In the genomic region with DNA sequence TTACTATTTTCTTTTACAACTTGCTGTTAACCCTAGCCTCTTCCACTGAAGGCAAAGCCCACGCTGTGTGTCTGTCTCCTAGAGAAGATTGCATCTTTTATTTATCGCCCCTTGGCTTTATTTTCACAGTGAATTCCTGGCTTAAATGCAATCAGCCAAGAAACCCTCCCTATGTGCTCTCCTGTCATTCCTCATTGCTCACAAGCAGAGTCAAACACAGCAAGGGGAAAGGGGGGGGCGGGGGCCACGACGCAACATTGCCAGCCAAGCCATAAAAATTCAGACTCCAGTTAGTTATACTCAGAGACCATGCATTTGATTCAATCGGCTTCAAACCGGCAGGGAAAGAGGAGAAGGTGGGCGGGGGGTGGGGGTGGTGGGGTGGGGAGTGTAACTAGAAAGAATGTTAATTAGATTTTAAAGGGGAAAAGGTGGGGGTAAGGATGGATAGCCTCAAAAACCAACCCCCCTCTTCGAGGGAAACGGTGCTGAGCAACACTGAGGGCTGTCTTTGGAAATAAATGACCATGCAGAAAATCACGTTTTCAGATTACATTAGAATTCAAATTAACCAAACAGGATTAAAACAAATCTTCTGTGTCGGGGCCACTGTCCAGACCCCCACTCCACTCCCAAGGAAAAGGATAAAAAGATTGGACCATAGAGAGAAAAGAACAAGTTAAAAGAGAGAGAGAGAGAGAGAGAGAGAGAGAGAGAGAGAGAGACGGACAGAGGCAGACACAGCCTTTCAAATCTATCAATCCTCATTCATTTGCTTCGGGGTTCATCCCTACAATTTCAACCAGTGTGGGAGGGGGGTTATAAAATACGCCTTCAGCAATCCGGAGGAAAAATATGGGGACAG, we compare ENCODE assay signal across 8 mouse cellular contexts.
A peak's percentile ranks its signal among the peaks of the same experiment; 100 is the strongest.
DNase-seq lines count a peak whose midpoint lies in the region; ATAC-seq and TF ChIP-seq lines count a peak whose summit lies in the region.

No protein-coding gene starts in this region.

- H3K9me3 ChIP-seq in megakaryocyte, embryonic 14.5 days = no peaks in the 10 kb centered on the region
- no peaks in the 10 kb centered on the region for H3K9me3 ChIP-seq in forebrain, embryonic 13.5 days (replicated peaks)
- H3K9me3 ChIP-seq in liver, embryonic 14.5 days (ENCODE audit: control insufficient read depth, low read length) = no peaks in the 10 kb centered on the region

- WGBS in forebrain, embryonic 13.5 days = under 1% methylated on average over 16 of the region's 16 CpGs
- WGBS in liver, embryonic 14.5 days (ENCODE audit: insufficient replicate concordance) = 9% methylated on average over 16 of the region's 16 CpGs

- peak overlapping the region; percentile 97 for H3K27ac ChIP-seq in forebrain, embryonic 13.5 days
- no peak overlapping the region for H3K27ac ChIP-seq in liver, embryonic 14.5 days

- H3K4me2 ChIP-seq in forebrain, embryonic 13.5 days = peak overlapping the region; percentile 71
- H3K4me2 ChIP-seq in liver, embryonic 14.5 days (ENCODE audit: low read depth) = peak overlapping the region; percentile 73

- peaks cover 34% of the 10 kb centered on the region for H3K4me1 ChIP-seq in megakaryocyte, embryonic 14.5 days
- peaks cover 40% of the 10 kb centered on the region for H3K4me1 ChIP-seq in forebrain, embryonic 13.5 days
- H3K4me1 ChIP-seq in liver, embryonic 14.5 days (replicated peaks; ENCODE audit: control insufficient read depth in 2 of 2, insufficient read depth in 2 of 2, low read length in 1 of 2) = peaks cover 0 to 4% of the 10 kb centered on the region in 2 experiments; a peak in 1 of 4 replicates

- no peak for ATAC-seq in megakaryocyte, adult 5-6 weeks (ENCODE audit: poor library complexity, severe bottlenecking)
- no peak for ATAC-seq in forebrain, embryonic 13.5 days
- no peak for ATAC-seq in liver, embryonic 14.5 days (ENCODE audit: insufficient read depth)

- TF ChIP-seq CTCF in liver, embryonic 14.5 days (IDR thresholded peaks at IDR 0.05; ENCODE audit: low read depth) = no peak

- peak overlapping the region; percentile 98 for H3K9ac ChIP-seq in forebrain, embryonic 13.5 days
- no peak overlapping the region for H3K9ac ChIP-seq in liver, embryonic 14.5 days (replicated peaks)

- TF ChIP-seq EP300 in liver, embryonic 14.5 days (IDR thresholded peaks at IDR 0.05; ENCODE audit: low read depth) = no peak

- no peak for DNase-seq in liver, embryonic 14.5 days (ENCODE audit: low read depth in 3 of 3, low spot score in 3 of 3)
- peak; percentile 12 for DNase-seq in yolk sac, embryonic 10.5 days (ENCODE audit: low spot score)
- DNase-seq in cerebellum, adult 8-10 months = no peak
- DNase-seq in ovary, postnatal 36 days (ENCODE audit: low spot score) = no peak
- no peak for DNase-seq in lung, postnatal 10 days

- no peaks in the 10 kb centered on the region for H3K27me3 ChIP-seq in megakaryocyte, embryonic 14.5 days (replicated peaks)
- peaks cover 3% of the 10 kb centered on the region; the same call in 1 of the 2 replicates for H3K27me3 ChIP-seq in forebrain, embryonic 13.5 days
- peaks cover 66% of the 10 kb centered on the region for H3K27me3 ChIP-seq in liver, embryonic 14.5 days (ENCODE audit: control insufficient read depth, insufficient read depth, low read length)

- H3K36me3 ChIP-seq in megakaryocyte, embryonic 14.5 days (replicated peaks; ENCODE audit: low read length) = peaks cover 21% of the 10 kb centered on the region
- no peaks in the 10 kb centered on the region for H3K36me3 ChIP-seq in forebrain, embryonic 13.5 days (ENCODE audit: poor library complexity, severe bottlenecking)
- no peaks in the 10 kb centered on the region for H3K36me3 ChIP-seq in liver, embryonic 14.5 days (replicated peaks; ENCODE audit: control insufficient read depth, insufficient read depth, low read depth)

- H3K4me3 ChIP-seq in megakaryocyte, embryonic 14.5 days (replicated peaks) = peak overlapping the region; percentile 99
- H3K4me3 ChIP-seq in forebrain, embryonic 13.5 days = peak overlapping the region; percentile 95
- peak overlapping the region; percentile 32 to 54; a peak in 3 of 4 replicates for H3K4me3 ChIP-seq in liver, embryonic 14.5 days (ENCODE audit: insufficient read depth in 1 of 2, low read depth in 2 of 2, low read length in 2 of 2)

Comparison
In these comparisons a context has a peak if more than half of its experiments do, and no peak if none do; other contexts are left out.
1. H3K4me3 ChIP-seq: peak in every context shown above with its lines; median percentile 99 in megakaryocyte, embryonic 14.5 days; 95 in forebrain, embryonic 13.5 days; 43 in liver, embryonic 14.5 days.